In the genomic region with DNA sequence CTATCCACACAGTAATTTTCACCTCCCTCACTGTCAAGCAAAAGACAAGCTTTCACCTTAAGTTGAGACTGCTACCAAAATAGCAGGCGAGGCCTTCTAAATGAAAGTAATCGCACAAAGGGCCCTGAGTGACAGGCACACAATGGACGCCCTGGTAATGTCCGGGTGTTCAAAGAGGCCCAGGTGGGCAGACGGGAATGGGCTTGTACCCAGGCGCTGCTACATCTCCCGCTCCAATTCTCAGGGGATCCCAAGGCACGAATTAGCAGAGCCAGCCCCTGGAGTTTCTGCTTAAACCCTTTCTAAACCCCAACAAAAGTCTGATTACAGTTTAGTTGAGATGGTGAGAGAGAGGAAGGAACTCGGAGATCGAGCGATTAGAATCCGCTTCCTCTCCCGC, we compare ENCODE assay signal across 12 mouse cellular contexts.
DNase-seq lines count a peak whose midpoint lies in the region; ATAC-seq and TF ChIP-seq lines count a peak whose summit lies in the region.
"Had no signal": no experiment of that assay in that cellular context is flagged by ENCODE, and none has a peak within 500 bp of the region (broad histone marks: within the 10 kb centered on the region; RNA-seq: fewer than 3 reads in every experiment).

No protein-coding gene starts in this region.

- no peaks in the 10 kb centered on the region for H3K9me3 ChIP-seq in heart, embryonic 10.5 days
- H3K9me3 ChIP-seq in forebrain, embryonic 12.5 days, result no peaks in the 10 kb centered on the region
- no peaks in the 10 kb centered on the region for H3K9me3 ChIP-seq in midbrain, embryonic 12.5 days
- no peaks in the 10 kb centered on the region for H3K9me3 ChIP-seq in liver, embryonic 12.5 days (replicated peaks)

- peak overlapping the region; percentile 63 for H3K27ac ChIP-seq in heart, embryonic 10.5 days
- no peak overlapping the region for H3K27ac ChIP-seq in forebrain, embryonic 12.5 days
- H3K27ac ChIP-seq in midbrain, embryonic 12.5 days (replicated peaks), result no peak overlapping the region
- no peak overlapping the region for H3K27ac ChIP-seq in liver, embryonic 12.5 days

- 14% methylated on average over 13 of the region's 13 CpGs for WGBS in heart, embryonic 10.5 days
- 4% methylated on average over 13 of the region's 13 CpGs for WGBS in forebrain, embryonic 12.5 days
- 5% methylated on average over 13 of the region's 13 CpGs for WGBS in midbrain, embryonic 12.5 days
- 22% methylated on average over 13 of the region's 13 CpGs for WGBS in liver, embryonic 12.5 days (ENCODE audit: insufficient replicate concordance)

- no peak overlapping the region for H3K9ac ChIP-seq in forebrain, embryonic 12.5 days
- no peak overlapping the region for H3K9ac ChIP-seq in midbrain, embryonic 12.5 days (replicated peaks)
- H3K9ac ChIP-seq in liver, embryonic 12.5 days, result no peak overlapping the region

- ATAC-seq in forebrain, embryonic 12.5 days (ENCODE audit: low FRiP score), result peak; percentile 49; the same call in 1 of the 2 replicates
- no peak for ATAC-seq in midbrain, embryonic 12.5 days (ENCODE audit: low FRiP score, low read depth)
- ATAC-seq in liver, embryonic 12.5 days, result no peak

- peaks cover 51% of the 10 kb centered on the region for H3K27me3 ChIP-seq in heart, embryonic 10.5 days (ENCODE audit: insufficient read depth, poor library complexity, severe bottlenecking)
- peaks cover 16% of the 10 kb centered on the region for H3K27me3 ChIP-seq in forebrain, embryonic 12.5 days
- peaks cover 39% of the 10 kb centered on the region for H3K27me3 ChIP-seq in midbrain, embryonic 12.5 days
- peaks cover 21% of the 10 kb centered on the region; the same call in 1 of the 2 replicates for H3K27me3 ChIP-seq in liver, embryonic 12.5 days (replicated peaks)

- DNase-seq in heart, embryonic 10.5 days (ENCODE audit: low spot score), result no peak
- DNase-seq in heart, adult 8-10 months (ENCODE audit: low spot score), result no peak
- DNase-seq in brain, embryonic 14.5 days (ENCODE audit: low read depth), result peak; percentile 58
- DNase-seq in thymus, postnatal 4 days, result no peak
- no peak for DNase-seq in right cerebral cortex, adult 2 months (ENCODE audit: low spot score in 2 of 2)
- DNase-seq: adrenal gland, postnatal 10 days; B cell, adult 2 months; kidney, adult 11 months; lung, adult 18-20 months had no signal

- H3K36me3 ChIP-seq in heart, embryonic 10.5 days, result no peaks in the 10 kb centered on the region
- no peaks in the 10 kb centered on the region for H3K36me3 ChIP-seq in forebrain, embryonic 12.5 days (replicated peaks)
- H3K36me3 ChIP-seq in midbrain, embryonic 12.5 days, result no peaks in the 10 kb centered on the region
- no peaks in the 10 kb centered on the region for H3K36me3 ChIP-seq in liver, embryonic 12.5 days

- TF ChIP-seq POLR2A in brain, embryonic 14.5 days (IDR thresholded peaks at IDR 0.05; ENCODE audit: borderline replicate concordance, extremely low read depth, insufficient read depth, insufficient read length, poor library complexity, severe bottlenecking), result no peak

- H3K4me2 ChIP-seq in forebrain, embryonic 12.5 days, result peak overlapping the region; percentile 18
- H3K4me2 ChIP-seq in midbrain, embryonic 12.5 days (replicated peaks), result peak overlapping the region; percentile 23
- no peak overlapping the region for H3K4me2 ChIP-seq in liver, embryonic 12.5 days

- peak overlapping the region; percentile 38 for H3K4me3 ChIP-seq in heart, embryonic 10.5 days
- H3K4me3 ChIP-seq in forebrain, embryonic 12.5 days (replicated peaks), result no peak overlapping the region
- no peak overlapping the region for H3K4me3 ChIP-seq in midbrain, embryonic 12.5 days
- no peak overlapping the region for H3K4me3 ChIP-seq in liver, embryonic 12.5 days

- TF ChIP-seq CTCF in brain, embryonic 14.5 days (IDR thresholded peaks at IDR 0.05; ENCODE audit: borderline replicate concordance, extremely low read depth, insufficient read depth, insufficient read length), result no peak

- H3K4me1 ChIP-seq in heart, embryonic 10.5 days, result peaks cover 45% of the 10 kb centered on the region
- peaks cover 33% of the 10 kb centered on the region for H3K4me1 ChIP-seq in forebrain, embryonic 12.5 days
- peaks cover 34% of the 10 kb centered on the region for H3K4me1 ChIP-seq in midbrain, embryonic 12.5 days
- no peaks in the 10 kb centered on the region for H3K4me1 ChIP-seq in liver, embryonic 12.5 days
